Mouse (Mus musculus) cortical plate, adult 2 months (tissue): ENCODE results near the gene Tspan18.

Source experiments
- CTCF ChIP-seq: fragments of 200-500 bp; IDR thresholded peaks from 2 replicates; pipeline ENCODE4 v1.5.1; 2011; ENCODE audit warnings: mild to moderate bottlenecking, control low read depth, low read length; ENCODE audit not compliant: insufficient read depth; ENCODE audit errors: extremely low read depth
- POLR2A ChIP-seq: fragments of 200-500 bp; IDR thresholded peaks from 2 replicates; pipeline ENCODE4 v1.6.1; 2011; ENCODE audit warnings: mild to moderate bottlenecking, low read length, control low read depth; ENCODE audit not compliant: insufficient read depth; ENCODE audit errors: extremely low read depth

GRCm38 (mm10) chr2:93273916-93274315, 60.4 kb downstream of the Tspan18 start:
- TF ChIP-seq CTCF = no peak
- TF ChIP-seq POLR2A = no peak
